Mouse (Mus musculus) heart, adult 2 months (tissue): ENCODE measurements at regions not wholly inside any gene's neighbourhood (a gene's known extent, or its start where the extent isn't known, plus 50 kb on each side); places are given as distances from the start of the nearest gene placed in this dataset.

Experiments
- CTCF ChIP-seq: fragments of 200-600 bp; IDR thresholded peaks from 2 replicates; pipeline ENCODE4 v1.8.1; 2022; ENCODE audit warnings: antibody characterized with exemption, mild to moderate bottlenecking, moderate library complexity
- POLR2A ChIP-seq: fragments of 200-500 bp; IDR thresholded peaks from 2 replicates; pipeline ENCODE4 v1.6.1; 2011; ENCODE audit warnings: mild to moderate bottlenecking, low read depth, low read length, control low read depth; ENCODE audit not compliant: insufficient read depth

GRCm38 (mm10) chr3:16816814-16817213 lies 810.6 kb upstream of the Gm5150 start:
- TF ChIP-seq CTCF, result peak; percentile 63
- TF ChIP-seq POLR2A, result no peak
